Mouse (Mus musculus): Measurements from ENCODE around the gene Pid1. TPM values are rescaled to one million over a fixed set of nuclear protein-coding genes. Genes with fewer than 3 reads are reported as not detected.
"Not testable (repeated sequence)": the region's sequence is repeated elsewhere in the genome, so short reads cannot be mapped to it uniquely, and the experiment has no call there.

The Pid1 gene
- polyA plus RNA-seq, 1 experiment from 2014 or later, result 126 TPM

GRCm38 (mm10) chr1:84347796-84348476, 16.0 kb downstream of the Pid1 start:
- Histone ChIP-seq H3K4me2 (replicated peaks) (no peak overlapping the region), H3K9me3 (replicated peaks) (no peaks in the 10 kb centered on the region), H3K4me1 (no peaks in the 10 kb centered on the region), H3K27ac (no peak overlapping the region), H3K9ac (no peak overlapping the region), H3K27me3 (no peaks in the 10 kb centered on the region), H3K4me3 (no peak overlapping the region), H3K36me3 (no peaks in the 10 kb centered on the region)
- WGBS, result 73% methylated on average over 3 of the region's 3 CpGs
- no peak for ATAC-seq (ENCODE audit: low FRiP score)

GRCm38 (mm10) chr1:84332797-84333196, 31.2 kb downstream of the Pid1 start:
- not testable (repeated sequence) for H3K4me3 ChIP-seq; H3K9ac ChIP-seq; H3K9me3 ChIP-seq (replicated peaks); H3K36me3 ChIP-seq; ATAC-seq (ENCODE audit: low FRiP score); H3K27ac ChIP-seq; H3K4me1 ChIP-seq; H3K4me2 ChIP-seq (replicated peaks); H3K27me3 ChIP-seq
- WGBS, result 30% methylated on average over 3 of the region's 3 CpGs

GRCm38 (mm10) chr1:84331861-84332260, 32.1 kb downstream of the Pid1 start:
- not testable (repeated sequence) for H3K9ac ChIP-seq; H3K4me3 ChIP-seq; H3K4me1 ChIP-seq; H3K27ac ChIP-seq; H3K9me3 ChIP-seq (replicated peaks); ATAC-seq (ENCODE audit: low FRiP score); H3K27me3 ChIP-seq; H3K4me2 ChIP-seq (replicated peaks); H3K36me3 ChIP-seq
- WGBS, result 86% methylated on average over 12 of the region's 12 CpGs

- Histone ChIP-seq H3K4me1 (no peaks in the 10 kb centered on the region), H3K36me3 (no peaks in the 10 kb centered on the region), H3K9ac (no peak overlapping the region), H3K9me3 (replicated peaks) (no peaks in the 10 kb centered on the region), H3K4me3 (no peak overlapping the region), H3K27me3 (no peaks in the 10 kb centered on the region), H3K4me2 (replicated peaks) (no peak overlapping the region), H3K27ac (no peak overlapping the region)
- no peak for ATAC-seq (ENCODE audit: low FRiP score)
- 49% methylated on average over 3 of the region's 3 CpGs for WGBS
These were observed 38.7 kb downstream of the Pid1 start for GRCm38 (mm10) chr1:84325309-84325708.

- no peaks in the 10 kb centered on the region for H3K9me3 ChIP-seq (replicated peaks)
- no peaks in the 10 kb centered on the region for H3K27me3 ChIP-seq
- H3K4me3 ChIP-seq, result no peak overlapping the region
- WGBS, result 78% methylated on average over 4 of the region's 4 CpGs
- no peak overlapping the region for H3K27ac ChIP-seq
- H3K36me3 ChIP-seq, result no peaks in the 10 kb centered on the region
- no peaks in the 10 kb centered on the region for H3K4me1 ChIP-seq
- H3K9ac ChIP-seq, result no peak overlapping the region
- H3K4me2 ChIP-seq (replicated peaks), result no peak overlapping the region
- no peak for ATAC-seq (ENCODE audit: low FRiP score)
These were observed 42.7 kb downstream of the Pid1 start for GRCm38 (mm10) chr1:84321327-84321726.

- Histone ChIP-seq H3K36me3 (no peaks in the 10 kb centered on the region), H3K27me3 (no peaks in the 10 kb centered on the region), H3K4me3 (no peak overlapping the region), H3K4me1 (no peaks in the 10 kb centered on the region), H3K9ac (no peak overlapping the region), H3K4me2 (replicated peaks) (no peak overlapping the region), H3K27ac (no peak overlapping the region), H3K9me3 (replicated peaks) (no peaks in the 10 kb centered on the region)
- WGBS, result 87% methylated on average over 1 of the region's 1 CpGs
- no peak for ATAC-seq (ENCODE audit: low FRiP score)
These were observed 45.4 kb downstream of the Pid1 start for GRCm38 (mm10) chr1:84318569-84318968.

- Histone ChIP-seq H3K4me1 (no peaks in the 10 kb centered on the region), H3K9me3 (replicated peaks) (no peaks in the 10 kb centered on the region), H3K4me2 (replicated peaks) (no peak overlapping the region), H3K9ac (no peak overlapping the region), H3K4me3 (no peak overlapping the region), H3K27ac (no peak overlapping the region), H3K36me3 (no peaks in the 10 kb centered on the region), H3K27me3 (no peaks in the 10 kb centered on the region)
- ATAC-seq (ENCODE audit: low FRiP score), result no peak
- 90% methylated on average over 1 of the region's 1 CpGs for WGBS
These were observed 46.2 kb downstream of the Pid1 start for GRCm38 (mm10) chr1:84317827-84318226.

GRCm38 (mm10) chr1:84309966-84310460, 54.0 kb downstream of the Pid1 start:
- no peaks in the 10 kb centered on the region for H3K9me3 ChIP-seq (replicated peaks)
- no peaks in the 10 kb centered on the region for H3K36me3 ChIP-seq
- ATAC-seq (ENCODE audit: low FRiP score), result no peak
- no peak overlapping the region for H3K4me3 ChIP-seq
- H3K27me3 ChIP-seq, result no peaks in the 10 kb centered on the region
- no peak overlapping the region for H3K9ac ChIP-seq
- H3K4me2 ChIP-seq (replicated peaks), result no peak overlapping the region
- WGBS, result 83% methylated on average over 2 of the region's 2 CpGs
- no peak overlapping the region for H3K27ac ChIP-seq
- no peaks in the 10 kb centered on the region for H3K4me1 ChIP-seq

- H3K36me3 ChIP-seq, result no peaks in the 10 kb centered on the region
- no peaks in the 10 kb centered on the region for H3K9me3 ChIP-seq (replicated peaks)
- H3K4me2 ChIP-seq (replicated peaks), result no peak overlapping the region
- no peaks in the 10 kb centered on the region for H3K27me3 ChIP-seq
- H3K9ac ChIP-seq, result no peak overlapping the region
- no peak overlapping the region for H3K27ac ChIP-seq
- ATAC-seq (ENCODE audit: low FRiP score), result no peak
- H3K4me3 ChIP-seq, result no peak overlapping the region
- H3K4me1 ChIP-seq, result no peaks in the 10 kb centered on the region
- WGBS, result 70% methylated on average over 16 of the region's 16 CpGs
These were observed 58.1 kb downstream of the Pid1 start for GRCm38 (mm10) chr1:84305713-84306421.

- H3K27ac ChIP-seq, result no peak overlapping the region
- no peaks in the 10 kb centered on the region for H3K4me1 ChIP-seq
- no peak for ATAC-seq (ENCODE audit: low FRiP score)
- H3K4me2 ChIP-seq (replicated peaks), result no peak overlapping the region
- no peak overlapping the region for H3K4me3 ChIP-seq
- no peaks in the 10 kb centered on the region for H3K36me3 ChIP-seq
- H3K9ac ChIP-seq, result no peak overlapping the region
- H3K9me3 ChIP-seq (replicated peaks), result no peaks in the 10 kb centered on the region
- H3K27me3 ChIP-seq, result no peaks in the 10 kb centered on the region
- WGBS, result 80% methylated on average over 3 of the region's 3 CpGs
These were observed 61.2 kb downstream of the Pid1 start for GRCm38 (mm10) chr1:84302788-84303187.

GRCm38 (mm10) chr1:84299719-84300118, 64.3 kb downstream of the Pid1 start:
- Histone ChIP-seq H3K4me2 (replicated peaks) (no peak overlapping the region), H3K9me3 (replicated peaks) (no peaks in the 10 kb centered on the region), H3K4me3 (no peak overlapping the region), H3K4me1 (no peaks in the 10 kb centered on the region), H3K27ac (no peak overlapping the region), H3K9ac (no peak overlapping the region), H3K27me3 (no peaks in the 10 kb centered on the region), H3K36me3 (no peaks in the 10 kb centered on the region)
- WGBS, result 86% methylated on average over 1 of the region's 1 CpGs
- no peak for ATAC-seq (ENCODE audit: low FRiP score)

- WGBS, result 33% methylated on average over 6 of the region's 6 CpGs
- peak; percentile 32 for ATAC-seq (ENCODE audit: low FRiP score)
- Histone ChIP-seq H3K9ac (no peak overlapping the region), H3K27ac (no peak overlapping the region), H3K4me2 (replicated peaks) (no peak overlapping the region), H3K4me1 (peaks cover 19% of the 10 kb centered on the region), H3K4me3 (no peak overlapping the region), H3K36me3 (no peaks in the 10 kb centered on the region), H3K27me3 (no peaks in the 10 kb centered on the region), H3K9me3 (replicated peaks) (no peaks in the 10 kb centered on the region)
These were observed 77.3 kb downstream of the Pid1 start for GRCm38 (mm10) chr1:84286682-84287111.

- Histone ChIP-seq H3K9ac (no peak overlapping the region), H3K27ac (no peak overlapping the region)
- WGBS, result 88% methylated on average over 7 of the region's 7 CpGs
These were observed 78.4 kb downstream of the Pid1 start for GRCm38 (mm10) chr1:84285620-84286019.

More at GRCm38 (mm10) chr1:84285620-84286019, 78.4 kb downstream of the Pid1 start:
- Histone ChIP-seq H3K36me3 (no peaks in the 10 kb centered on the region), H3K27me3 (no peaks in the 10 kb centered on the region), H3K4me3 (no peak overlapping the region), H3K4me2 (replicated peaks) (no peak overlapping the region), H3K9me3 (replicated peaks) (no peaks in the 10 kb centered on the region), H3K4me1 (peaks cover 25% of the 10 kb centered on the region)
- no peak for ATAC-seq (ENCODE audit: low FRiP score)
